In the genomic region with DNA sequence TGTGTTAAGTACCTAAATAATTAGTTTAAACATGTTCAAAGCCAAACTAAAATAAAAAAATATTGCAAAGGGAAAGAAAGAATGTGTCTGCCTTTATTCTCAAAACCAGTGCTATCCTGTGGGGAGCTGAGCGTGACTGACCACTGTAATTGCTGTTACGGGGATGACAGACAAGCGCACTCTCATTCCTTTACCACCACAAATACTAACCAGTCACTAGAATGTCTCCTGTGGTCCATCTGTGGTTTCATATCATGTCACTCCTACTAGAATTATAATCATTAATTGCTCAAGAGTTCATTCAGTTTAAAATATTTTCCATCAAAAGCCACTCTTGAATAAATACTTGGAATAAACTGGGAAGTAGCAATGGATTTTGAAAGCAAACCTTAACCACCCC, we compare ENCODE assay signal across 22 mouse cellular contexts.
"Had no signal": no experiment of that assay in that cellular context is flagged by ENCODE, and none has a peak within 500 bp of the region (broad histone marks: within the 10 kb centered on the region; RNA-seq: fewer than 3 reads in every experiment).

No protein-coding gene starts in this region.

- ATAC-seq: forebrain, embryonic 13.5 days; forebrain, embryonic 14.5 days; forebrain, embryonic 15.5 days; forebrain, embryonic 16.5 days; forebrain, postnatal 0 days had no signal

- H3K27me3 ChIP-seq: embryonic facial prominence, embryonic 12.5 days; embryonic facial prominence, embryonic 15.5 days; forebrain, embryonic 15.5 days had no signal

- DNase-seq: cerebellum, adult 9-10 months; cerebellum, adult 9-11 months; cerebellum, postnatal 10 days; cerebellum, postnatal 14 days; cerebellum, postnatal 25 days; cerebellum, postnatal 36 days; embryo, embryonic 11 days; forebrain, postnatal 0 days; gastrocnemius, adult 2 months; gastrocnemius, postnatal 10 days; gastrocnemius, postnatal 14 days; gastrocnemius, postnatal 25 days; gastrocnemius, postnatal 36 days; heart, adult 11 months; heart, adult 18-20 months; heart, adult 2 months had no signal
